ENCODE assay signal across 34 mouse cellular contexts in the genomic region with DNA sequence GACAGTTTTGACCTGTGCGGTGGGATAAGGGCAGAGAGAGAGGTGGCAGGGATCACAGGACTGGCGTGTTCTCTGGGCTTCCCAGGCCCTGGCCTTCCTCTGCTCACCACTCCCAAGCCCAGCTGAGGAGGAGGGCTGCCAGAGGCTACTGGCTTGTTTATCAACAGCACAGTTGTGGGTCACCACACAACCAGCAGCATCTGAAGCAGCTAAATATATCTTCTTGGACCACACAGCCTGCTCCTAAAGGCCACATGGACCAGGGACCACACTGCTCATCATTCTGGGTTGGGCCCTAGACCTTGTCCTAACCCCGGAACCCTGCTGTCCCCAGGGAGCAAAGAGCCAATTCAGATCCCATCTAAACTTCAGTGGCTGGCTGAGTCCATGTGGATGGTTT. TPM values are rescaled to one million over a fixed set of nuclear protein-coding genes. Genes with fewer than 3 reads are reported as not detected.
A peak's percentile ranks its signal among the peaks of the same experiment; 100 is the strongest.
DNase-seq lines count a peak whose midpoint lies in the region; ATAC-seq and TF ChIP-seq lines count a peak whose summit lies in the region.
"Had no signal": no experiment of that assay in that cellular context is flagged by ENCODE, and none has a peak within 500 bp of the region (broad histone marks: within the 10 kb centered on the region; RNA-seq: fewer than 3 reads in every experiment).

No protein-coding gene starts in this region.

- no peaks in the 10 kb centered on the region for H3K27me3 ChIP-seq in embryonic facial prominence, embryonic 14.5 days (replicated peaks; ENCODE audit: control insufficient read depth, insufficient read depth, low read length)
- H3K27me3 ChIP-seq in embryonic facial prominence, embryonic 10.5 days (replicated peaks; ENCODE audit: low read depth, poor library complexity, severe bottlenecking): no peaks in the 10 kb centered on the region
- H3K27me3 ChIP-seq in heart, embryonic 10.5 days (ENCODE audit: insufficient read depth, poor library complexity, severe bottlenecking): no peaks in the 10 kb centered on the region
- no peaks in the 10 kb centered on the region for H3K27me3 ChIP-seq in lung, postnatal 0 days (replicated peaks; ENCODE audit: insufficient read depth, low read length)
- H3K27me3 ChIP-seq in hindbrain, postnatal 0 days (ENCODE audit: insufficient read depth, low read length): no peaks in the 10 kb centered on the region
- H3K27me3 ChIP-seq: CH12.LX; forebrain, embryonic 15.5 days; heart, embryonic 15.5 days; hindbrain, embryonic 15.5 days; kidney, embryonic 15.5 days; limb, embryonic 15.5 days; liver, embryonic 13.5 days had no signal

- H3K4me1 ChIP-seq in embryonic facial prominence, embryonic 14.5 days (ENCODE audit: control insufficient read depth, insufficient read depth, low read length): no peaks in the 10 kb centered on the region
- H3K4me1 ChIP-seq in embryonic facial prominence, embryonic 10.5 days: no peaks in the 10 kb centered on the region
- no peaks in the 10 kb centered on the region for H3K4me1 ChIP-seq in heart, embryonic 10.5 days
- H3K4me1 ChIP-seq in lung, postnatal 0 days (ENCODE audit: insufficient read depth, low read depth, low read length): no peaks in the 10 kb centered on the region
- no peaks in the 10 kb centered on the region for H3K4me1 ChIP-seq in hindbrain, postnatal 0 days (ENCODE audit: insufficient read depth, low read length)
- H3K4me1 ChIP-seq: forebrain, embryonic 15.5 days; heart, embryonic 15.5 days; hindbrain, embryonic 15.5 days; kidney, embryonic 15.5 days; limb, embryonic 10.5 days; limb, embryonic 15.5 days had no signal

- TF ChIP-seq EP300 in lung, postnatal 0 days (IDR thresholded peaks at IDR 0.05): no peak

- no peak overlapping the region for H3K4me2 ChIP-seq in embryonic facial prominence, embryonic 14.5 days (ENCODE audit: low read depth, low read length)
- no peak overlapping the region for H3K4me2 ChIP-seq in lung, postnatal 0 days (replicated peaks; ENCODE audit: low read depth, low read length)
- H3K4me2 ChIP-seq in hindbrain, postnatal 0 days (ENCODE audit: low read depth, low read length): no peak overlapping the region
- H3K4me2 ChIP-seq: forebrain, embryonic 15.5 days; heart, embryonic 15.5 days; hindbrain, embryonic 15.5 days; kidney, embryonic 15.5 days; limb, embryonic 15.5 days; liver, embryonic 13.5 days; midbrain, embryonic 11.5 days had no signal

- no peak overlapping the region for H3K27ac ChIP-seq in embryonic facial prominence, embryonic 14.5 days (replicated peaks; ENCODE audit: low read depth, low read length)
- no peak overlapping the region for H3K27ac ChIP-seq in embryonic facial prominence, embryonic 10.5 days (replicated peaks)
- no peak overlapping the region for H3K27ac ChIP-seq in heart, embryonic 10.5 days
- no peak overlapping the region for H3K27ac ChIP-seq in lung, postnatal 0 days (ENCODE audit: low read length)
- H3K27ac ChIP-seq in hindbrain, postnatal 0 days: no peak overlapping the region
- H3K27ac ChIP-seq: forebrain, embryonic 15.5 days; heart, embryonic 15.5 days; hindbrain, embryonic 15.5 days; kidney, embryonic 15.5 days; limb, embryonic 10.5 days; limb, embryonic 15.5 days; liver, embryonic 13.5 days had no signal

- no peak for ATAC-seq in embryonic facial prominence, embryonic 14.5 days (ENCODE audit: low read depth)
- peak; percentile 63 for ATAC-seq in lung, postnatal 0 days
- ATAC-seq in hindbrain, postnatal 0 days: no peak
- ATAC-seq: activated CD4-positive, CD25-positive, alpha-beta regulatory T cell, adult 4 months; forebrain, embryonic 15.5 days; midbrain, embryonic 16.5 days had no signal

- TF ChIP-seq CTCF in lung, postnatal 0 days (IDR thresholded peaks at IDR 0.05): no peak
- TF ChIP-seq CTCF in hindbrain, postnatal 0 days (IDR thresholded peaks at IDR 0.05; ENCODE audit: low read depth): no peak

- H3K4me3 ChIP-seq in embryonic facial prominence, embryonic 14.5 days (ENCODE audit: low read depth, low read length): no peak overlapping the region
- H3K4me3 ChIP-seq in embryonic facial prominence, embryonic 10.5 days: no peak overlapping the region
- no peak overlapping the region for H3K4me3 ChIP-seq in heart, embryonic 10.5 days
- H3K4me3 ChIP-seq in lung, postnatal 0 days (ENCODE audit: low read depth, low read length): no peak overlapping the region
- no peak overlapping the region for H3K4me3 ChIP-seq in hindbrain, postnatal 0 days (ENCODE audit: low read length)
- H3K4me3 ChIP-seq: forebrain, embryonic 15.5 days; heart, embryonic 15.5 days; hindbrain, embryonic 15.5 days; kidney, embryonic 15.5 days; limb, embryonic 10.5 days; limb, embryonic 15.5 days; liver, embryonic 13.5 days had no signal

- no peak overlapping the region for H3K9ac ChIP-seq in embryonic facial prominence, embryonic 14.5 days (ENCODE audit: low read depth, low read length)
- H3K9ac ChIP-seq in lung, postnatal 0 days (replicated peaks; ENCODE audit: low read depth): no peak overlapping the region
- H3K9ac ChIP-seq in hindbrain, postnatal 0 days (replicated peaks; ENCODE audit: low read length): no peak overlapping the region
- H3K9ac ChIP-seq: forebrain, embryonic 15.5 days; heart, embryonic 15.5 days; hindbrain, embryonic 15.5 days; kidney, embryonic 15.5 days; limb, embryonic 15.5 days; liver, embryonic 13.5 days had no signal

- H3K36me3 ChIP-seq in embryonic facial prominence, embryonic 14.5 days (ENCODE audit: control insufficient read depth, insufficient read depth, low read length): no peaks in the 10 kb centered on the region; the same call in 1 of the 2 replicates
- H3K36me3 ChIP-seq in embryonic facial prominence, embryonic 10.5 days (replicated peaks): peaks cover 33% of the 10 kb centered on the region
- H3K36me3 ChIP-seq in heart, embryonic 10.5 days: peaks cover 25% of the 10 kb centered on the region
- H3K36me3 ChIP-seq in lung, postnatal 0 days (ENCODE audit: insufficient read depth, low read length): peaks cover 4% of the 10 kb centered on the region; the same call in 1 of the 2 replicates
- peaks cover 4% of the 10 kb centered on the region; the same call in 1 of the 2 replicates for H3K36me3 ChIP-seq in hindbrain, postnatal 0 days (ENCODE audit: insufficient read depth, low read length)

- 91% methylated on average over 3 of the region's 3 CpGs for WGBS in embryonic facial prominence, embryonic 14.5 days
- 88% methylated on average over 3 of the region's 3 CpGs for WGBS in embryonic facial prominence, embryonic 10.5 days
- WGBS in heart, embryonic 10.5 days: 78% methylated on average over 3 of the region's 3 CpGs
- WGBS in lung, postnatal 0 days: 72% methylated on average over 3 of the region's 3 CpGs
- 87% methylated on average over 3 of the region's 3 CpGs for WGBS in hindbrain, postnatal 0 days

- peak; percentile 9 for DNase-seq in embryonic facial prominence, embryonic 14.5 days (ENCODE audit: low spot score)
- no peak for DNase-seq in embryonic facial prominence, embryonic 10.5 days (ENCODE audit: low spot score)
- DNase-seq in heart, adult 18-20 months: peak; percentile 33 to 38
- DNase-seq in heart, embryonic 10.5 days (ENCODE audit: low spot score): no peak
- DNase-seq in lung, postnatal 0 days (ENCODE audit: low spot score): no peak
- no peak for DNase-seq in lung, postnatal 25 days (ENCODE audit: low spot score)
- no peak for DNase-seq in hindbrain, postnatal 0 days (ENCODE audit: low spot score)
- no peak for DNase-seq in layer of hippocampus, postnatal 36 days
- DNase-seq: adrenal gland, adult 2 months; adrenal gland, postnatal 36 days; cerebellum, adult 18-20 months; cerebellum, postnatal 10 days; kidney, adult 18-20 months; kidney, postnatal 4 days; liver, embryonic 13.5 days; lung, adult 18-20 months; lung, postnatal 14 days; right cerebral cortex, postnatal 25 days; spleen, adult 18-20 months; thymus, adult 18-20 months; thymus, postnatal 25 days had no signal

- peaks cover 19% of the 10 kb centered on the region; the same call in 1 of the 2 replicates for H3K9me3 ChIP-seq in embryonic facial prominence, embryonic 14.5 days (ENCODE audit: control insufficient read depth, low read length)
- H3K9me3 ChIP-seq in embryonic facial prominence, embryonic 10.5 days: peaks cover 13% of the 10 kb centered on the region
- H3K9me3 ChIP-seq in heart, embryonic 10.5 days: peaks cover 9% of the 10 kb centered on the region
- no peaks in the 10 kb centered on the region for H3K9me3 ChIP-seq in lung, postnatal 0 days (ENCODE audit: low read length)
- H3K9me3 ChIP-seq in hindbrain, postnatal 0 days (ENCODE audit: low read length): peaks cover 14% of the 10 kb centered on the region
- H3K9me3 ChIP-seq: heart, embryonic 15.5 days; limb, embryonic 15.5 days had no signal

RNA-seq across cellular contexts. Expression of a gene that starts 13.9 kb away (rescaled TPM):
- polyA plus RNA-seq in embryonic facial prominence, embryonic 14.5 days (2014; fragmentation: Nextera tagmentation; extraction: Ambion mirVana): 1.4 and 1.7 TPM in 2 replicates
- polyA plus RNA-seq in embryonic facial prominence, embryonic 10.5 days (2016; fragmentation: Nextera tagmentation; extraction: Ambion mirVana): 0.90 and 1.1 TPM in 2 replicates
- 1 to 10 TPM; 4.0 to 7.0 TPM for total RNA-seq in heart, adult 18-20 months (2021)
- 0.55 and 0.69 TPM in 2 replicates for polyA plus RNA-seq in heart, embryonic 10.5 days (2016; fragmentation: Nextera tagmentation; extraction: Ambion mirVana)
- polyA plus RNA-seq in lung, postnatal 0 days (2015; fragmentation: Nextera tagmentation; extraction: Ambion mirVana): 1.5 and 1.8 TPM in 2 replicates
- 12.4 and 22.6 TPM in 2 replicates for total RNA-seq in hindbrain, postnatal 0 days (2014; rRNA removed)
- polyA plus RNA-seq in hindbrain, postnatal 0 days (2015; fragmentation: Nextera tagmentation; extraction: Ambion mirVana): 11.4 and 12.6 TPM in 2 replicates
- total RNA-seq in layer of hippocampus, postnatal 36 days (2021): 1 to 10 TPM; 5.2 to 5.8 TPM
- total RNA-seq: common myeloid progenitor, adult 5-6 weeks had no signal
- polyA plus RNA-seq: activated CD4-positive, CD25-positive, alpha-beta regulatory T cell, adult 4 months had no signal

RNA-seq across cellular contexts. Expression of a gene that starts 39.4 kb away (rescaled TPM):
- 5.0 and 6.8 TPM in 2 replicates for polyA plus RNA-seq in embryonic facial prominence, embryonic 14.5 days (2014; fragmentation: Nextera tagmentation; extraction: Ambion mirVana)
- polyA plus RNA-seq in embryonic facial prominence, embryonic 10.5 days (2016; fragmentation: Nextera tagmentation; extraction: Ambion mirVana): 4.4 and 4.6 TPM in 2 replicates
- total RNA-seq in heart, adult 18-20 months (2021): 10 to 100 TPM; 13.3 to 19.6 TPM
- polyA plus RNA-seq in heart, embryonic 10.5 days (2016; fragmentation: Nextera tagmentation; extraction: Ambion mirVana): 6.0 and 7.5 TPM in 2 replicates
- 22.7 and 25.9 TPM in 2 replicates for polyA plus RNA-seq in lung, postnatal 0 days (2015; fragmentation: Nextera tagmentation; extraction: Ambion mirVana)
- total RNA-seq in hindbrain, postnatal 0 days (2014; rRNA removed): 4.2 and 4.3 TPM in 2 replicates
- polyA plus RNA-seq in hindbrain, postnatal 0 days (2015; fragmentation: Nextera tagmentation; extraction: Ambion mirVana): 2.4 and 2.6 TPM in 2 replicates
- total RNA-seq in layer of hippocampus, postnatal 36 days (2021): 1 to 10 TPM; 2.7 TPM
- total RNA-seq: common myeloid progenitor, adult 5-6 weeks; neutrophil, adult 5-6 weeks had no signal
- polyA plus RNA-seq: activated CD4-positive, CD25-positive, alpha-beta regulatory T cell, adult 4 months; C2C12 had no signal

Comparison
In these comparisons a context has a peak if more than half of its experiments do, and no peak if none do; other contexts are left out.
1. DNase-seq: peak in embryonic facial prominence, embryonic 14.5 days (single experiment) and heart, adult 18-20 months (2 of 2); none in embryonic facial prominence, embryonic 10.5 days (single experiment), heart, embryonic 10.5 days (single experiment), lung, postnatal 0 days (single experiment), lung, postnatal 25 days (single experiment), hindbrain, postnatal 0 days (single experiment) and layer of hippocampus, postnatal 36 days (0 of 2).